Mouse (Mus musculus): ENCODE results near the gene Nt5c2. TPM values are rescaled to one million over a fixed set of nuclear protein-coding genes. Genes with fewer than 3 reads are reported as not detected.

The Nt5c2 gene
- total RNA-seq, 2 experiments from 2014 or later, result 73.7 to 82.1 TPM

DNA sequence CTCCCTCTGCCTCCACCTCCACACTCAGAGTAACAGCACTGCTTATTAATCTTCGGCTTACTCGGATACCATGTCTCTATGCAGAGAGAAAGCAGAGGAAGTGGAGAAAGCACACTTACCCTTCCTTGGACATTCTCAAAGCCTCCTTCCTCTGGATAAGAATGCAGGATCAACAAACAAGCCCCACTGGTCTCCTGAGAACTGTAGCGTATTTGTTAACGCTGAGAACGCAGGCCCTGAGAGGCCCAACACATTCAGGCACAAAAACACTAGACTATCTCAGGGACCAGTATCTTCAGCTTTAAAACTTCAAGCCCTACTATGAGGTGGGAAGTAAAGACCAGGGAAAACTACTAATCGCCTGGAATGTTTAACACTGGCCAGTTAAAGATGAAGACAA lies 77.8 kb downstream of the Nt5c2 start:
- no peak for DNase-seq (ENCODE audit: extremely low spot score in 1 of 2, low spot score in 2 of 2)
- intact Hi-C loops (cut with DNase I), result loop anchor here (2.0 kb wide), 1 partner anchor 28 kb away; no protein-coding TSS in a partner anchor
- Histone ChIP-seq H3K27ac (peak overlapping the region; percentile 85), H3K4me3 (no peak overlapping the region)
- no peak for TF ChIP-seq CTCF (IDR thresholded peaks at IDR 0.05)

- TF ChIP-seq CTCF (IDR thresholded peaks at IDR 0.05), result no peak
- Histone ChIP-seq H3K4me3 (no peak overlapping the region), H3K27ac (peak overlapping the region; percentile 24; the same call in 1 of the 2 replicates)
- intact Hi-C loops (cut with DNase I), result no loop called here
- DNase-seq (ENCODE audit: extremely low spot score in 1 of 2, low spot score in 2 of 2), result no peak
Observed at GRCm38 (mm10) chr19:46934025-46934424, 80.9 kb downstream of the Nt5c2 start.

DNA sequence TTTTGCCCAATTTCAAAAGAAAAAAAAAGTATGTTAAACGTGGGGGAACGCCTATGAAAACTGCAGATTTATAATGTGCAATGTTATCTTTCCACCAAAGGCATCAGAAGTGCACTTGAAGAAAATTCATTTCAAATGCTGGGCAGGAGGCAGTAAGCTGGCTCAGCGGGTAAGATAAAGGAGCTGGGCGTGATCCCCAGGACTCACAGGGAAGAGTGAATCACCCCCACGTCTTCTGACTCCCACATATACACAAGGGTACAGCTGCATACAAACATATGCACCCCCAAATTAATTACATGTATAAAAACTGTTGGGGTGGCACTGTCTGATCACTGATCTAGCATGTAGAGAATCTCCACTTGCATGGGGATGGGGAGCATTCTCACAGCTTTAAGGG lies 82.3 kb downstream of the Nt5c2 start:
- DNase-seq (ENCODE audit: extremely low spot score in 1 of 2, low spot score in 2 of 2), result no peak
- Histone ChIP-seq H3K4me3 (no peak overlapping the region), H3K27ac (no peak overlapping the region)
- no peak for TF ChIP-seq CTCF (IDR thresholded peaks at IDR 0.05)
- intact Hi-C loops (cut with DNase I), result no loop called here

GRCm38 (mm10) chr19:46930026-46930425 lies 84.9 kb downstream of the Nt5c2 start:
- intact Hi-C loops (cut with DNase I), result no loop called here
- TF ChIP-seq CTCF (IDR thresholded peaks at IDR 0.05), result no peak
- DNase-seq (ENCODE audit: extremely low spot score in 1 of 2, low spot score in 2 of 2), result no peak
- Histone ChIP-seq H3K4me3 (no peak overlapping the region), H3K27ac (no peak overlapping the region)

GRCm38 (mm10) chr19:46929044-46929587 lies 85.8 kb downstream of the Nt5c2 start:
- H3K27ac ChIP-seq, result 0 out of 2 replicates have a peak overlapping the region, but pooled peaks have one; percentile 20
- no peak for TF ChIP-seq CTCF (IDR thresholded peaks at IDR 0.05)
- intact Hi-C loops (cut with DNase I), result no loop called here
- no peak for DNase-seq (ENCODE audit: extremely low spot score in 1 of 2, low spot score in 2 of 2)
- no peak overlapping the region for H3K4me3 ChIP-seq

GRCm38 (mm10) chr19:46928136-46928535 lies 86.8 kb downstream of the Nt5c2 start:
- intact Hi-C loops (cut with DNase I), result no loop called here
- TF ChIP-seq CTCF (IDR thresholded peaks at IDR 0.05), result no peak
- Histone ChIP-seq H3K4me3 (no peak overlapping the region), H3K27ac (peak overlapping the region; percentile 48; the same call in 1 of the 2 replicates)
- no peak for DNase-seq (ENCODE audit: extremely low spot score in 1 of 2, low spot score in 2 of 2)

GRCm38 (mm10) chr19:46926951-46927350 lies 88.0 kb downstream of the Nt5c2 start:
- peak overlapping the region; percentile 56; the same call in 1 of the 2 replicates for H3K27ac ChIP-seq
- DNase-seq (ENCODE audit: extremely low spot score in 1 of 2, low spot score in 2 of 2), result no peak
- H3K4me3 ChIP-seq, result no peak overlapping the region; the same call in 1 of the 2 replicates
- no peak for TF ChIP-seq CTCF (IDR thresholded peaks at IDR 0.05)
- intact Hi-C loops (cut with DNase I), result no loop called here

DNA sequence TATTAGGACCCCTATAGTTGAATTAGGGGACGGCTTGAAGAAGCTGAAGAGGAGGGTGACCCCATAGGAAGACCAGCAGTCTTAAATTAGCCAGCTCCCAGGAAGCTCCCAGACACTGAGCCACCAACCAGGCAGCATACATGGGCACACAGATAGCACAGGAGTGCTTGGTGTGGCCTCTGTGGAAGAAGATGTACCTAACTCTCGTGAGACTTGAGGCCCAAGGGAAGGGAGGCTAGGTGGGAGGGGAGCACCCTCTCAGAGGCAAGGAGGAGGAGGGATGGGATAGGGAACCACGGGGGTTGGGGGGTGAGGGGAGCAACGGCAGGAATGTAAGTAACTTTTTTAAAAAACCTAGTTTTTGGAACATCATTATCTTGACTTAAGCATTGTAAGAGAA lies 88.6 kb downstream of the Nt5c2 start:
- DNase-seq (ENCODE audit: extremely low spot score in 1 of 2, low spot score in 2 of 2), result no peak
- no peak for TF ChIP-seq CTCF (IDR thresholded peaks at IDR 0.05)
- Histone ChIP-seq H3K27ac (no peak overlapping the region), H3K4me3 (no peak overlapping the region)
- intact Hi-C loops (cut with DNase I), result no loop called here

DNA sequence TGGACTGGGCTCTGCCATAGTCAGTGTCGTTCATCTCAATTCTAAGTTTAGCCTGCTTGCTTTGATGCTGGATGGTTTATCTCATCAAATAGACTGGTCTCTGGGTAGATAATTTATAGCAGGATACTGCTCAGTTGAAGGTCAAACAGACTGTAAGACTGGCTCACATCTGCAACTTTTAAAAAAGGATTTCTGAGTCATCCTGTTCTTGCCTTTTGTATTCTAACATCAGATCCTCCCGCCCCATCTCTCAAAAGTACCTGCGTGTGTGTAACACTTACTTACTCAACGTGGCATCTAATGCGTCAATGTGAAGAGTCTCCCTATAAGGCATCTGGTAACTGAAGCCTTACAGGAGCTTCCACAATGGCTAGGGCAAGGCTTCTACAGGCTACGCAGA lies 94.4 kb downstream of the Nt5c2 start:
- intact Hi-C loops (cut with DNase I), result no loop called here
- DNase-seq (ENCODE audit: extremely low spot score in 1 of 2, low spot score in 2 of 2), result no peak
- Histone ChIP-seq H3K27ac (no peak overlapping the region), H3K4me3 (no peak overlapping the region)
- TF ChIP-seq CTCF (IDR thresholded peaks at IDR 0.05), result no peak

GRCm38 (mm10) chr19:46915406-46916080 lies 99.4 kb downstream of the Nt5c2 start:
- Histone ChIP-seq H3K27ac (peak overlapping the region; percentile 37; the same call in 1 of the 2 replicates), H3K4me3 (no peak overlapping the region)
- DNase-seq (ENCODE audit: extremely low spot score in 1 of 2, low spot score in 2 of 2), result no peak
- intact Hi-C loops (cut with DNase I), result no loop called here
- no peak for TF ChIP-seq CTCF (IDR thresholded peaks at IDR 0.05)

- intact Hi-C loops (cut with DNase I), result no loop called here
Observed at GRCm38 (mm10) chr19:46913626-46914025, 101.3 kb downstream of the Nt5c2 start.

GRCm38 (mm10) chr19:46911492-46911891 lies 103.5 kb downstream of the Nt5c2 start:
- intact Hi-C loops (cut with DNase I), result no loop called here
- DNase-seq (ENCODE audit: extremely low spot score in 1 of 2, low spot score in 2 of 2), result no peak
- Histone ChIP-seq H3K27ac (no peak overlapping the region; the same call in 1 of the 2 replicates), H3K4me3 (no peak overlapping the region)
- no peak for TF ChIP-seq CTCF (IDR thresholded peaks at IDR 0.05)

More at GRCm38 (mm10) chr19:46913626-46914025, 101.3 kb downstream of the Nt5c2 start:
- no peak overlapping the region for H3K27ac ChIP-seq
- TF ChIP-seq CTCF (IDR thresholded peaks at IDR 0.05), result no peak
- no peak for DNase-seq (ENCODE audit: extremely low spot score in 1 of 2, low spot score in 2 of 2)
- H3K4me3 ChIP-seq, result no peak overlapping the region

Measured in left cerebral cortex, adult 2 months (tissue).